Comparison of ENCODE assay signal across 8 mouse cellular contexts in the genomic region with DNA sequence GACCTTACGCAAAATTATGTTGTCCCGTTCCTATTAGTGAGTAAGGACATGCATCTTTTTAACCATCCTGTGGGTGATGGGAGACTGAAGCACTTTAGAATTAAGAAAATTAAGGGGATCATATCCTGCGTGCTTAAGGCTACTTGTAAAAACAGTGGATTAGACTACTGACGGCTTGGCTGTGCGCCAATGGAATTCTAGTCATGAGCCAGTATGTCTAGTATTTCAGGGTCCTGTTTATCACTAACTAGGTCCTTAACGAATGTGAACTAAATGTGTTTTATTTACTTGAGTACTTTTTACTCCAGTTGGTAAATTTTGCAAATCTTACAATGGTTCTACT. TPM values are rescaled to one million over a fixed set of nuclear protein-coding genes. Genes with fewer than 3 reads are reported as not detected.
DNase-seq lines count a peak whose midpoint lies in the region; ATAC-seq and TF ChIP-seq lines count a peak whose summit lies in the region.

No protein-coding gene starts in this region.

- H3K36me3 ChIP-seq in heart, embryonic 13.5 days = peaks cover 3% of the 10 kb centered on the region
- H3K36me3 ChIP-seq in G1E (replicated peaks) = peaks cover 3% of the 10 kb centered on the region
- no peaks in the 10 kb centered on the region for H3K36me3 ChIP-seq in hindbrain, embryonic 16.5 days (ENCODE audit: control insufficient read depth, insufficient read depth, low read length)
- H3K36me3 ChIP-seq in limb, embryonic 13.5 days = peaks cover 2% of the 10 kb centered on the region; the same call in 1 of the 2 replicates
- H3K36me3 ChIP-seq in midbrain, embryonic 13.5 days = no peaks in the 10 kb centered on the region

- no peak for TF ChIP-seq POLR2A in embryonic fibroblast, embryonic 13.5 days (IDR thresholded peaks at IDR 0.05; ENCODE audit: low read depth, low read length)

- no peak for ATAC-seq in heart, embryonic 13.5 days (ENCODE audit: extremely low read depth, insufficient number of reproducible peaks, low FRiP score, low TSS enrichment)
- no peak for ATAC-seq in G1E (ENCODE audit: extremely low read depth, insufficient number of reproducible peaks, low FRiP score, poor library complexity, severe bottlenecking)
- ATAC-seq in hindbrain, embryonic 16.5 days = peak; percentile 52
- ATAC-seq in limb, embryonic 13.5 days (ENCODE audit: low FRiP score, low read depth) = peak; percentile 35
- peak; percentile 32; the same call in 1 of the 2 replicates for ATAC-seq in midbrain, embryonic 13.5 days

- H3K27ac ChIP-seq in heart, embryonic 13.5 days (replicated peaks) = peak overlapping the region; percentile 96
- H3K27ac ChIP-seq in embryonic fibroblast, embryonic 13.5 days (ENCODE audit: insufficient read depth, low read length) = peak overlapping the region; percentile 92
- peak overlapping the region; percentile 93 for H3K27ac ChIP-seq in hindbrain, embryonic 16.5 days (ENCODE audit: low read depth, low read length)
- peak overlapping the region; percentile 90 for H3K27ac ChIP-seq in limb, embryonic 13.5 days
- H3K27ac ChIP-seq in midbrain, embryonic 13.5 days = peak overlapping the region; percentile 93

- DNase-seq in heart, adult 18-20 months = no peak
- no peak for DNase-seq in G1E (ENCODE audit: low spot score)
- no peak for DNase-seq in retina, embryonic 14.5 days (ENCODE audit: low spot score)

- no peak for TF ChIP-seq CTCF in G1E (IDR thresholded peaks at IDR 0.05; ENCODE audit: low read depth, low read length)
- no peak for TF ChIP-seq CTCF in embryonic fibroblast, embryonic 13.5 days (IDR thresholded peaks at IDR 0.05; ENCODE audit: borderline replicate concordance, insufficient read depth, low read length)

- 1% methylated on average over 6 of the region's 6 CpGs for WGBS in heart, embryonic 13.5 days
- WGBS in hindbrain, embryonic 16.5 days = 5% methylated on average over 6 of the region's 6 CpGs
- 4% methylated on average over 6 of the region's 6 CpGs for WGBS in limb, embryonic 13.5 days
- WGBS in midbrain, embryonic 13.5 days = 6% methylated on average over 6 of the region's 6 CpGs

- H3K4me2 ChIP-seq in heart, embryonic 13.5 days = peak overlapping the region; percentile 73
- H3K4me2 ChIP-seq in hindbrain, embryonic 16.5 days (ENCODE audit: low read length) = peak overlapping the region; percentile 55
- H3K4me2 ChIP-seq in limb, embryonic 13.5 days (replicated peaks) = peak overlapping the region; percentile 64
- peak overlapping the region; percentile 84 for H3K4me2 ChIP-seq in midbrain, embryonic 13.5 days (replicated peaks)

- no peaks in the 10 kb centered on the region for H3K9me3 ChIP-seq in heart, embryonic 13.5 days
- no peaks in the 10 kb centered on the region for H3K9me3 ChIP-seq in G1E (replicated peaks)
- no peaks in the 10 kb centered on the region for H3K9me3 ChIP-seq in hindbrain, embryonic 16.5 days (ENCODE audit: control insufficient read depth, low read length)
- H3K9me3 ChIP-seq in limb, embryonic 13.5 days = no peaks in the 10 kb centered on the region
- no peaks in the 10 kb centered on the region for H3K9me3 ChIP-seq in midbrain, embryonic 13.5 days

- no peaks in the 10 kb centered on the region for H3K27me3 ChIP-seq in heart, embryonic 13.5 days (replicated peaks)
- no peaks in the 10 kb centered on the region for H3K27me3 ChIP-seq in G1E (ENCODE audit: insufficient read depth, low read length)
- no peaks in the 10 kb centered on the region for H3K27me3 ChIP-seq in hindbrain, embryonic 16.5 days (replicated peaks; ENCODE audit: control insufficient read depth, insufficient read depth, low read length)
- H3K27me3 ChIP-seq in limb, embryonic 13.5 days = no peaks in the 10 kb centered on the region
- no peaks in the 10 kb centered on the region for H3K27me3 ChIP-seq in midbrain, embryonic 13.5 days

- peaks cover 30% of the 10 kb centered on the region for H3K4me1 ChIP-seq in heart, embryonic 13.5 days
- peaks cover 31% of the 10 kb centered on the region for H3K4me1 ChIP-seq in G1E (ENCODE audit: insufficient read depth, low read depth, low read length)
- peaks cover 2% of the 10 kb centered on the region; the same call in 1 of the 2 replicates for H3K4me1 ChIP-seq in embryonic fibroblast, embryonic 13.5 days (ENCODE audit: control insufficient read depth, insufficient read depth, low read length)
- H3K4me1 ChIP-seq in hindbrain, embryonic 16.5 days (ENCODE audit: control insufficient read depth, insufficient read depth, low read depth, low read length) = peaks cover 12% of the 10 kb centered on the region
- H3K4me1 ChIP-seq in limb, embryonic 13.5 days = peaks cover 21% of the 10 kb centered on the region
- peaks cover 26% of the 10 kb centered on the region for H3K4me1 ChIP-seq in midbrain, embryonic 13.5 days (replicated peaks)

- peak overlapping the region; percentile 96 for H3K4me3 ChIP-seq in heart, embryonic 13.5 days
- H3K4me3 ChIP-seq in G1E (ENCODE audit: low read depth, low read length) = peak overlapping the region; percentile 84
- H3K4me3 ChIP-seq in embryonic fibroblast, embryonic 13.5 days (ENCODE audit: insufficient read depth, low read length) = peak overlapping the region; percentile 27
- peak overlapping the region; percentile 77 for H3K4me3 ChIP-seq in hindbrain, embryonic 16.5 days (ENCODE audit: low read length)
- peak overlapping the region; percentile 91 for H3K4me3 ChIP-seq in limb, embryonic 13.5 days
- H3K4me3 ChIP-seq in midbrain, embryonic 13.5 days (replicated peaks) = peak overlapping the region; percentile 95

- H3K9ac ChIP-seq in heart, embryonic 13.5 days = peak overlapping the region; percentile 99
- peak overlapping the region; percentile 55 for H3K9ac ChIP-seq in hindbrain, embryonic 16.5 days (ENCODE audit: low read depth, low read length)
- H3K9ac ChIP-seq in limb, embryonic 13.5 days = peak overlapping the region; percentile 53
- H3K9ac ChIP-seq in midbrain, embryonic 13.5 days (replicated peaks) = peak overlapping the region; percentile 97

RNA-seq across cellular contexts. Expression of a gene that starts 0.7 kb away (rescaled TPM):
- polyA plus RNA-seq in heart, embryonic 13.5 days (2015; fragmentation: Nextera tagmentation; extraction: Ambion mirVana) = 2.0 and 2.1 TPM in 2 replicates
- under 1 TPM; 0.41 to 0.55 TPM for total RNA-seq in heart, adult 18-20 months (2021)
- total RNA-seq in G1E (2014; fragmentation: Nextera tagmentation) = 2.0 and 3.0 TPM in 2 replicates
- 1.4 and 3.7 TPM in 2 replicates for total RNA-seq in G1E (2017)
- polyA plus RNA-seq in G1E (2012) = 0.12 and 0.26 TPM in 2 replicates
- not detected in 2 replicates for polyA plus RNA-seq in embryonic fibroblast, embryonic 13.5 days (2011; ENCODE audit: insufficient read length, low read depth, missing spikeins)
- polyA plus RNA-seq in hindbrain, embryonic 16.5 days (2015; fragmentation: Nextera tagmentation; extraction: Ambion mirVana) = 0.95 and 1.3 TPM in 2 replicates
- 1.6 and 2.1 TPM in 2 replicates for polyA plus RNA-seq in limb, embryonic 13.5 days (2015; fragmentation: Nextera tagmentation; extraction: Ambion mirVana)
- polyA plus RNA-seq in midbrain, embryonic 13.5 days (2015; fragmentation: Nextera tagmentation; extraction: Ambion mirVana) = 2.4 and 3.5 TPM in 2 replicates

RNA-seq across cellular contexts. Expression of a gene that starts 0.7 kb away (rescaled TPM):
- 83.2 and 88.6 TPM in 2 replicates for polyA plus RNA-seq in heart, embryonic 13.5 days (2015; fragmentation: Nextera tagmentation; extraction: Ambion mirVana)
- 100 to 1,000 TPM; 154 to 176 TPM for total RNA-seq in heart, adult 18-20 months (2021)
- total RNA-seq in G1E (2014; fragmentation: Nextera tagmentation) (418 and 432 TPM in 2 replicates), G1E (2017) (272 and 302 TPM in 2 replicates)
- 138 and 240 TPM in 2 replicates for polyA plus RNA-seq in G1E (2012)
- 133 and 211 TPM in 2 replicates for polyA plus RNA-seq in embryonic fibroblast, embryonic 13.5 days (2011; ENCODE audit: insufficient read length, low read depth, missing spikeins)
- polyA plus RNA-seq in hindbrain, embryonic 16.5 days (2015; fragmentation: Nextera tagmentation; extraction: Ambion mirVana) = 118 and 125 TPM in 2 replicates
- polyA plus RNA-seq in limb, embryonic 13.5 days (2015; fragmentation: Nextera tagmentation; extraction: Ambion mirVana) = 114 and 116 TPM in 2 replicates
- polyA plus RNA-seq in midbrain, embryonic 13.5 days (2015; fragmentation: Nextera tagmentation; extraction: Ambion mirVana) = 143 and 152 TPM in 2 replicates

Comparison
In these comparisons a context has a peak if more than half of its experiments do, and no peak if none do; other contexts are left out.
1. ATAC-seq: peak in hindbrain, embryonic 16.5 days (single experiment), limb, embryonic 13.5 days (single experiment) and midbrain, embryonic 13.5 days (single experiment); none in heart, embryonic 13.5 days (single experiment) and G1E (single experiment).
2. H3K4me3 ChIP-seq: peak in every context shown above with its lines; median percentile 96 in heart, embryonic 13.5 days; 95 in midbrain, embryonic 13.5 days; 91 in limb, embryonic 13.5 days; 84 in G1E; 77 in hindbrain, embryonic 16.5 days; 27 in embryonic fibroblast, embryonic 13.5 days.
3. Peak in every context shown above with its lines, with median percentiles within 50 percentile points of each other: H3K27ac ChIP-seq, H3K4me2 ChIP-seq and H3K9ac ChIP-seq.